Mouse (Mus musculus) MEL (cell line): ENCODE data around the gene Rp2. TPM values are rescaled to one million over a fixed set of nuclear protein-coding genes. Genes with fewer than 3 reads are reported as not detected.

Experiments
- DNase-seq: peaks from one replicate; pipeline ENCODE4 v3.0.0; 2011; ENCODE audit warnings: low read depth, low spot score
- H3K27ac ChIP-seq: 2 replicates; pipeline ENCODE4 v1.5.1; 2012; ENCODE audit warnings: low read depth, mild to moderate bottlenecking, control low read depth, low read length, moderate library complexity; ENCODE audit not compliant: control insufficient read depth
- H3K27me3 ChIP-seq, 2 experiments: fragments of 150-350 bp in 1 of 2; sonication (generic) in 1 of 2; 2 replicates each; pipeline ENCODE4 v1.6.1; 2012; ENCODE audit warnings: low read length in 2 of 2, mild to moderate bottlenecking in 2 of 2, improper control_type of control experiment in 1 of 2, moderate library complexity in 1 of 2; ENCODE audit not compliant: insufficient read depth in 2 of 2, control insufficient read depth in 1 of 2
- H3K36me3 ChIP-seq, 2 experiments: 2 replicates each; pipeline ENCODE4 v1.6.1; 2012 to 2014; ENCODE audit warnings: low read length in 2 of 2, improper control_type of control experiment in 1 of 2, inconsistent platforms in 1 of 2, mild to moderate bottlenecking in 1 of 2; ENCODE audit not compliant: insufficient read depth in 2 of 2, control insufficient read depth in 1 of 2
- H3K4me1 ChIP-seq, 2 experiments: fragments of 150-350 bp in 1 of 2; sonication (generic) in 1 of 2; 2 replicates each; pipeline ENCODE4 v1.6.1; 2012; ENCODE audit warnings: low read length in 2 of 2, improper control_type of control experiment in 1 of 2, mild to moderate bottlenecking in 1 of 2; ENCODE audit not compliant: insufficient read depth in 2 of 2, control insufficient read depth in 1 of 2
- H3K4me3 ChIP-seq, 2 experiments: fragments of 150-350 bp in 1 of 2; sonication (generic) in 1 of 2; 2 replicates each; pipeline ENCODE4 v1.5.1; 2012; ENCODE audit warnings: low read depth in 2 of 2, low read length in 2 of 2, mild to moderate bottlenecking in 2 of 2, moderate library complexity in 2 of 2, control low read depth in 1 of 2, improper control_type of control experiment in 1 of 2; ENCODE audit not compliant: control insufficient read depth in 1 of 2, insufficient read depth in 1 of 2
- H3K79me2 ChIP-seq: 2 replicates; pipeline ENCODE4 v1.6.1; 2012; ENCODE audit warnings: mild to moderate bottlenecking, low read length, moderate library complexity; ENCODE audit not compliant: control insufficient read depth, poor library complexity, insufficient read depth
- H3K9ac ChIP-seq: 2 replicates; pipeline ENCODE4 v1.6.1; 2012; ENCODE audit warnings: low read depth, mild to moderate bottlenecking, control low read depth, low read length, moderate library complexity; ENCODE audit not compliant: control insufficient read depth, poor library complexity, severe bottlenecking
- H3K9me3 ChIP-seq: fragments of 150-350 bp; sonication (generic); replicated peaks from 2 replicates; pipeline ENCODE4 v1.6.1; 2012; ENCODE audit warnings: mild to moderate bottlenecking, low read length, improper control_type of control experiment, moderate library complexity; ENCODE audit not compliant: insufficient read depth
- BHLHE40 ChIP-seq: IDR thresholded peaks from 2 replicates; pipeline ENCODE4 v1.6.1; 2012; ENCODE audit warnings: low read depth, mild to moderate bottlenecking, inconsistent platforms, low read length, improper control_type of control experiment, borderline replicate concordance
- CHD1 ChIP-seq: IDR thresholded peaks from 2 replicates; pipeline ENCODE4 v1.6.1; 2012; ENCODE audit warnings: low read depth, mild to moderate bottlenecking, inconsistent platforms, low read length, improper control_type of control experiment
- CTCF ChIP-seq, 3 experiments: IDR thresholded peaks in 2 of 3; conservative IDR thresholded peaks in 1 of 3; 2 replicates each; pipeline ENCODE4 v1.5.1; 2011 to 2012; ENCODE audit warnings: low read length in 3 of 3, low read depth in 2 of 3, mild to moderate bottlenecking in 2 of 3, improper control_type of control experiment in 1 of 3, inconsistent platforms in 1 of 3, mixed read lengths in 1 of 3, moderate library complexity in 1 of 3; ENCODE audit not compliant: control insufficient read depth in 1 of 3, insufficient read depth in 1 of 3, poor library complexity in 1 of 3, severe bottlenecking in 1 of 3
- ELF1 ChIP-seq: IDR thresholded peaks from 2 replicates; pipeline ENCODE4 v1.6.1; 2014; ENCODE audit warnings: low read depth, mild to moderate bottlenecking, inconsistent platforms, low read length, improper control_type of control experiment, moderate library complexity
- KAT2A ChIP-seq: conservative IDR thresholded peaks from 2 replicates; pipeline ENCODE4 v1.6.1; 2012; ENCODE audit warnings: low read depth, low read length, improper control_type of control experiment, inconsistent platforms
- MAX ChIP-seq: IDR thresholded peaks from 2 replicates; pipeline ENCODE4 v1.6.1; 2011; ENCODE audit warnings: low read length, improper control_type of control experiment
- MEF2A ChIP-seq: IDR thresholded peaks from 2 replicates; pipeline ENCODE4 v1.6.1; 2014; ENCODE audit warnings: low read depth, mild to moderate bottlenecking, inconsistent platforms, low read length, improper control_type of control experiment; ENCODE audit not compliant: poor library complexity, insufficient replicate concordance, severe bottlenecking; ENCODE audit errors: extremely low read depth
- MXI1 ChIP-seq: IDR thresholded peaks from 2 replicates; pipeline ENCODE4 v1.6.1; 2011; ENCODE audit warnings: mild to moderate bottlenecking, low read depth, low read length, improper control_type of control experiment
- MYB ChIP-seq: IDR thresholded peaks from 2 replicates; pipeline ENCODE4 v1.6.1; 2011; ENCODE audit warnings: mild to moderate bottlenecking, low read depth, low read length, improper control_type of control experiment
- MYC ChIP-seq: IDR thresholded peaks from 2 replicates; pipeline ENCODE4 v1.6.1; 2011; ENCODE audit warnings: low read depth, mild to moderate bottlenecking, low read length, improper control_type of control experiment, moderate library complexity
- NELFE ChIP-seq: IDR thresholded peaks from 2 replicates; pipeline ENCODE4 v1.6.1; 2011; ENCODE audit warnings: low read depth, low read length, improper control_type of control experiment
- POLR2AphosphoS2 ChIP-seq: IDR thresholded peaks from 2 replicates; pipeline ENCODE4 v1.6.1; 2011; ENCODE audit warnings: low read length, improper control_type of control experiment
- RAD21 ChIP-seq: IDR thresholded peaks from 2 replicates; pipeline ENCODE4 v1.6.1; 2011; ENCODE audit warnings: mild to moderate bottlenecking, low read depth, low read length, improper control_type of control experiment
- SMC3 ChIP-seq: IDR thresholded peaks from 2 replicates; pipeline ENCODE4 v1.6.1; 2011; ENCODE audit warnings: low read depth, low read length, improper control_type of control experiment
- TAL1 ChIP-seq: IDR thresholded peaks from 2 replicates; pipeline ENCODE4 v1.6.1; 2012; ENCODE audit warnings: mild to moderate bottlenecking, inconsistent platforms, low read length, moderate library complexity, mixed read lengths
- UBTF ChIP-seq: IDR thresholded peaks from 2 replicates; pipeline ENCODE4 v1.6.1; 2012; ENCODE audit warnings: low read depth, mild to moderate bottlenecking, inconsistent platforms, low read length, improper control_type of control experiment, moderate library complexity, borderline replicate concordance; ENCODE audit not compliant: insufficient read depth
- USF1 ChIP-seq: IDR thresholded peaks from 2 replicates; pipeline ENCODE4 v1.6.1; 2014; ENCODE audit warnings: low read depth, mild to moderate bottlenecking, inconsistent platforms, low read length, improper control_type of control experiment, moderate library complexity
- USF2 ChIP-seq, 2 experiments: IDR thresholded peaks; 2 replicates each; pipeline ENCODE4 v1.6.1; 2011 to 2012; ENCODE audit warnings: improper control_type of control experiment in 2 of 2, low read length in 2 of 2, borderline replicate concordance in 1 of 2, inconsistent platforms in 1 of 2, low read depth in 1 of 2, mild to moderate bottlenecking in 1 of 2; ENCODE audit not compliant: insufficient read depth in 1 of 2
- ZC3H11A ChIP-seq: IDR thresholded peaks from 2 replicates; pipeline ENCODE4 v1.6.1; 2012; ENCODE audit warnings: low read depth, mild to moderate bottlenecking, inconsistent platforms, low read length, improper control_type of control experiment
- ZMIZ1 ChIP-seq: IDR thresholded peaks from 2 replicates; pipeline ENCODE4 v1.6.1; 2012; ENCODE audit warnings: low read depth, mild to moderate bottlenecking, inconsistent platforms, low read length, improper control_type of control experiment, moderate library complexity
- ZNF384 ChIP-seq: IDR thresholded peaks from 2 replicates; pipeline ENCODE4 v1.6.1; 2012; ENCODE audit warnings: low read depth, mild to moderate bottlenecking, inconsistent platforms, low read length, improper control_type of control experiment
- polyA plus RNA-seq, 2 experiments: library from polyadenylated mRNA; stranded (reverse) in 1 of 2; unstranded in 1 of 2; fragments of >175 nt in 1 of 2; fragments of >200 nt in 1 of 2; gene quantifications; 2 replicates each; pipeline versions ENCODE4 v1.2.1 to v1.2.4; 2012; ENCODE audit warnings: low replicate concordance in 2 of 2, low read depth in 1 of 2; ENCODE audit not compliant: insufficient read length in 2 of 2, insufficient read depth in 1 of 2, missing spikeins in 1 of 2
- total RNA-seq: library from RNA; depleted of rRNA; stranded (reverse); fragments of 300-350 nt; gene quantifications from 2 replicates; pipeline ENCODE4 v1.2.3, GENCODE M21; 2012

Rp2 gene
- total and polyA plus RNA-seq, 3 experiments, result 10.0 to 16.8 TPM; not detected in 1

DNA sequence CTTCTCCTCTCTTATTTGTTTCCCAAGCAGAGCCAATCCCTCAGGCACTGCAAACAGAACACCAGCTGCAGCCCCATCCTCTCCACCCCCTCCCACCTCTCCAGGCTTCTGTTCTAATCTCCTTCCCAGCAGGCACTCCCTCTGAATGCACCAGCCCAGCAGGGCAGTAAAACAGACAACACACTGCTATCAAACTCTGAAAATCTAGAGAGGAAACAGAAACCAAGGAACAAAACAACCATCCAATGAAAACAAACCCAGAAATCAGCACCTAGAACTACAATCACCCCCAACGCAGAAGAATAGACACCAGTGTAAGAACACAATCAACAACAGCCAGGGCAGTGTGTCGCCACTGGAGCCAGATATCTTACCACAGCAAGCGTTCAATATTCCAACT, 8.0 kb upstream of the Rp2 start (continued):
- TF ChIP-seq MXI1, result no peak

GRCm38 (mm10) chrX:20366036-20366435, 1.8 kb downstream of the Rp2 start:
- Histone ChIP-seq H3K4me3 (peak overlapping the region in 1 of 2 experiments; percentile 98; a peak in 2 of 4 replicates), H3K79me2 (peaks cover 4% of the 10 kb centered on the region), H3K4me1 (peaks cover 3 to 4% of the 10 kb centered on the region in 2 experiments), H3K9ac (peak overlapping the region; percentile 17; the same call in 1 of the 2 replicates), H3K36me3 (peaks cover 0 to 19% of the 10 kb centered on the region in 2 experiments; a peak in 2 of 4 replicates), H3K27me3 (no peaks in the 10 kb centered on the region), H3K9me3 (no peaks in the 10 kb centered on the region), H3K27ac (peak overlapping the region; percentile 22; the same call in 1 of the 2 replicates)
- DNase-seq, result peak; percentile 36
- TF ChIP-seq USF2 (IDR thresholded peaks at IDR 0.05; ENCODE audit: borderline replicate concordance in 1 of 2, insufficient read depth in 1 of 2, low read depth in 1 of 2, low read length in 2 of 2), result no peak
- TF ChIP-seq MXI1, result no peak
- TF ChIP-seq SMC3, result peak; percentile 52
- no peak for TF ChIP-seq BHLHE40
- TF ChIP-seq MEF2A, result no peak
- no peak for TF ChIP-seq MYB
- peak in 1 of 3 experiments; percentile 48; a peak in 2 of 6 replicates for TF ChIP-seq CTCF (IDR thresholded peaks at IDR 0.05 in 2 of 3, conservative IDR thresholded peaks at IDR 0.05 in 1 of 3; ENCODE audit: control insufficient read depth in 1 of 3, insufficient read depth in 1 of 3, low read depth in 2 of 3, low read length in 3 of 3, poor library complexity in 1 of 3, severe bottlenecking in 1 of 3)
- TF ChIP-seq RAD21, result peak; percentile 55
- TF ChIP-seq ZNF384, result no peak
- no peak for TF ChIP-seq TAL1
- TF ChIP-seq NELFE, result no peak
- TF ChIP-seq ELF1, result no peak
- no peak for TF ChIP-seq POLR2AphosphoS2
- no peak for TF ChIP-seq KAT2A
- TF ChIP-seq ZC3H11A, result no peak
- TF ChIP-seq UBTF, result no peak
- TF ChIP-seq MYC, result no peak
- TF ChIP-seq ZMIZ1, result no peak
- no peak for TF ChIP-seq MAX
- no peak for TF ChIP-seq USF1
- TF ChIP-seq CHD1, result no peak
